Mouse (Mus musculus) liver, embryonic 16.5 days (tissue): ENCODE measurements at regions not wholly inside any gene's neighbourhood (a gene's known extent, or its start where the extent isn't known, plus 50 kb on each side); places are given as distances from the start of the nearest gene placed in this dataset.

Source experiments
- ATAC-seq: fragments of 200-750 bp; cut with Nextera tagmentation; 2 replicates; pipeline ENCODE4 v1.8.0; 2017; ENCODE audit warnings: low read depth, mild to moderate bottlenecking, moderate number of reproducible peaks, moderate library complexity
- H3K27ac ChIP-seq: fragments of 300-500 bp; sonication (generic); 2 replicates; pipeline ENCODE4 v1.5.1; 2014; ENCODE audit warnings: mild to moderate bottlenecking, low read length
- H3K27me3 ChIP-seq: fragments of 300-500 bp; sonication (generic); 2 replicates; pipeline ENCODE4 v1.6.1; 2014; ENCODE audit warnings: low read depth, low read length, mixed read lengths; ENCODE audit not compliant: control insufficient read depth, insufficient read depth
- H3K36me3 ChIP-seq: fragments of 300-500 bp; sonication (generic); 2 replicates; pipeline ENCODE4 v1.6.1; 2014; ENCODE audit warnings: mild to moderate bottlenecking; ENCODE audit not compliant: control insufficient read depth, insufficient read depth
- H3K4me1 ChIP-seq: fragments of 300-500 bp; sonication (generic); 2 replicates; pipeline ENCODE4 v1.6.1; 2014; ENCODE audit warnings: low read depth, low read length, mixed read lengths; ENCODE audit not compliant: control insufficient read depth
- H3K4me2 ChIP-seq: fragments of 300-500 bp; sonication (generic); 2 replicates; pipeline ENCODE4 v1.6.1; 2014; ENCODE audit warnings: low read depth, low read length, mixed read lengths
- H3K4me3 ChIP-seq: fragments of 300-500 bp; sonication (generic); 2 replicates; pipeline ENCODE4 v1.5.1; 2014; ENCODE audit warnings: low read depth, mild to moderate bottlenecking, low read length
- H3K9ac ChIP-seq: fragments of 300-500 bp; sonication (generic); 2 replicates; pipeline ENCODE4 v1.6.1; 2014; ENCODE audit warnings: low read depth, low read length
- H3K9me3 ChIP-seq: fragments of 300-500 bp; sonication (generic); replicated peaks from 2 replicates; pipeline ENCODE4 v1.6.1; 2016; ENCODE audit warnings: low read length; ENCODE audit not compliant: control insufficient read depth
- WGBS: fragments of 180-500 bp; shearing (Covaris S2); extraction: QIAGEN DNeasy Blood & Tissue Kit; methylation state at CpG from one replicate; pipeline ENCODE4 v1.1.7; 2014; ENCODE audit not compliant: insufficient replicate concordance; 5-methylcytosine and 5-hydroxymethylcytosine counted together

DNA sequence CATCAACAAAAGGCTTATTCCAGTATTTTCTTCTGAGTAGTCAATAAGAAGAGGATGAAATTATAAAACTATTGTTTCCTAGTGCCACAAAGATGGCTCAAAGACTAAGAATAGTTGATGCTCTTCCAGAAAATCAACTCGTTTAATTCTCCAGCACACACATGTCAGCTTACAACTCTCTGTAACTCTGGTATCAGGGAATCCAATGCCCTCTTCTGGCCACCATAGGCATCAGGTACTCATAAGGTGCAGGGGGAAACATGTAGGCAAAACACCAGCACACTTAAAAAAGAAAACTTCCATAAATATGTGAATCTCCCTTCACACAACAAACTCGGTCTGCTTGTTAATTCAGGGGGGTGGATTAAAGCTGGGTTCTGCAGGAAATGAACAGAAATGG, 734.6 kb upstream of the Pou3f3 start:
- no peak overlapping the region for H3K4me3 ChIP-seq
- no peak overlapping the region for H3K9ac ChIP-seq
- H3K36me3 ChIP-seq: no peaks in the 10 kb centered on the region
- H3K9me3 ChIP-seq: no peaks in the 10 kb centered on the region
- H3K4me2 ChIP-seq: no peak overlapping the region
- ATAC-seq: no peak
- no peak overlapping the region for H3K27ac ChIP-seq
- WGBS: 50% methylated on average over 2 of the region's 2 CpGs
- H3K27me3 ChIP-seq: no peaks in the 10 kb centered on the region
- H3K4me1 ChIP-seq: no peaks in the 10 kb centered on the region

DNA sequence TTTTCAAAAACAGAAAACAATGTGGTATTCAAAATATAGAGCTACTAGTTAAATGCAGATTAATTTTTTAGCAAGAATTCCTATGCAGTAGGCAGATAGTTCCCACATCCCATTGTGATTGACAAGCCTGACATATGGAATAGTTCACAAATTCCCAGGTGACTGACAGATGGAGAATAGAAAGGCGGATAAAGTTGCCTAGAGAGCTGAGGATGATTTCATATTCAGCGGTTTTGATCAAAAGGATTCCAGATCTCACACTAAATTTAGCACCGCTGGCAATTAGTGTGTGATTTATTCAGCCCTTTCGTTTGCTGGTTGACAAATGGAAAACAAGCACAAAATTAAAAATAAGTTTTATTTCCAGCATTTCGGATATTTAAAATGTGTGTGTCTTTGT, 714.0 kb upstream of the Pou3f3 start:
- Histone ChIP-seq H3K9ac (no peak overlapping the region), H3K4me2 (no peak overlapping the region), H3K4me3 (no peak overlapping the region), H3K27me3 (no peaks in the 10 kb centered on the region), H3K4me1 (no peaks in the 10 kb centered on the region), H3K27ac (no peak overlapping the region), H3K9me3 (no peaks in the 10 kb centered on the region), H3K36me3 (no peaks in the 10 kb centered on the region)
- no peak for ATAC-seq
- 71% methylated on average over 5 of the region's 5 CpGs for WGBS

DNA sequence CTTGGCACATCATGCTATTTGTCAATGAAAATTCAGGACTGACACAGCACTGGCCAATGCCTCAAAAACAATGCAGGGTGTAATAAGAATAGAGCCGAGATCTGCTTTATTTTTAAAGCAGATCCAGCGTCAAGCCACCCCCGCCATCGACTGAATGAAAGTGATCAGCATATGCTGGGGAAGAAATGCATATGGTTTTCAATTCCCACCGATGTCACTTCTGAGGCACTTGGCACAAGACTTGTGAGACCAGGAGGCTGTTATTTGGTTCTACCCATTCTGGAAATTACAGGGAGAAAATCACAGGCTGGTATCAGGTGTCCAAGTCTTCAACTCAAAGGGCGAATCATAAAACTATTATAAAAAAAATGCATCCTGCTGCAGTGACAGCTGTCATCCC, 689.3 kb upstream of the Pou3f3 start:
- H3K27me3 ChIP-seq: no peaks in the 10 kb centered on the region
- WGBS: 58% methylated on average over 6 of the region's 6 CpGs

DNA sequence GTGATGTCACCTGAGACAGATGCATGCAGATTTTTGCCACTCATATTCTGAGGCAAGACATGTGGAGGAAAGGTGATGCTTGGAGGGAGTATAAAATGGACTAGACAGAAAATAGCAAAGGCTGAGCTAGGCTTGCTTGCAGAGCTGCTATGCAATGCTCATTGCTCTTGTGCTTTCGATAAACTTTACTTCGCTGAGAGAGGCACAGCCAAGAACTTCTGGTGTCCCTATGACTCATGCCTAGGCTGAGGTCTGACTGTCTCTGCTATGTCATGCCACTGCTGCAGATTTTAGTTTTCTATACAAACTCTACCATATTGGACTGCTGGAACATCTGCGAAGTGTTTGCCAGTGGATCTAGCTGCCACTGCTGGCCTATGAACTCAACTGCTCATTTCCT, 687.5 kb upstream of the Pou3f3 start:
- H3K4me3 ChIP-seq: no peak overlapping the region
- H3K4me1 ChIP-seq: no peaks in the 10 kb centered on the region
- H3K9ac ChIP-seq: no peak overlapping the region
- 72% methylated on average over 3 of the region's 3 CpGs for WGBS
- H3K9me3 ChIP-seq: no peaks in the 10 kb centered on the region
- H3K27me3 ChIP-seq: no peaks in the 10 kb centered on the region
- no peak for ATAC-seq
- no peak overlapping the region for H3K4me2 ChIP-seq
- no peaks in the 10 kb centered on the region for H3K36me3 ChIP-seq
- no peak overlapping the region for H3K27ac ChIP-seq

More for the DNA sequence above, 689.3 kb upstream of the Pou3f3 start:
- no peaks in the 10 kb centered on the region for H3K36me3 ChIP-seq
- H3K27ac ChIP-seq: no peak overlapping the region
- no peak for ATAC-seq
- no peak overlapping the region for H3K4me2 ChIP-seq
- no peak overlapping the region for H3K4me3 ChIP-seq
- no peaks in the 10 kb centered on the region for H3K4me1 ChIP-seq
- H3K9ac ChIP-seq: no peak overlapping the region
- H3K9me3 ChIP-seq: no peaks in the 10 kb centered on the region

DNA sequence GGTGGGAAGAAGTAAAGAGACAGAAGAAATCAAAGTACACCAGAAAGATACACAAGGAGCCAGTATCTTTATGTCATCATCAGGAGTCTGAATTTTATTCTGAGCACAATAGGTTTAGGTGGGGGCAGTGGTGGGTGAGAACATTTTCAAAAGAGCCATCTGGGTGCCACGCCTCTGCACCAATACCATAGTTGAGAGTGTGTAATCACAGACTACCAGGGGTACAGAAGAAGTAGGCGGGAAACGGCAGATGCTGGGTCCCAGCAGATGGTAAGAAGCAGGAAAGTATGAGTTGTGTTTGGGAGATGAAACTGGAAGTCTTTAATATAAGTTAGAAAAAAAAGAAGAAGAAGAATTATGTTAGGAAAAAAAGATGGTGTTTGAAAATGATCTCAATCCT, 682.7 kb upstream of the Pou3f3 start:
- Histone ChIP-seq H3K27ac (no peak overlapping the region), H3K4me3 (no peak overlapping the region), H3K4me2 (no peak overlapping the region), H3K9ac (no peak overlapping the region), H3K27me3 (no peaks in the 10 kb centered on the region), H3K4me1 (no peaks in the 10 kb centered on the region), H3K36me3 (no peaks in the 10 kb centered on the region), H3K9me3 (no peaks in the 10 kb centered on the region)
- 69% methylated on average over 3 of the region's 3 CpGs for WGBS
- ATAC-seq: no peak

DNA sequence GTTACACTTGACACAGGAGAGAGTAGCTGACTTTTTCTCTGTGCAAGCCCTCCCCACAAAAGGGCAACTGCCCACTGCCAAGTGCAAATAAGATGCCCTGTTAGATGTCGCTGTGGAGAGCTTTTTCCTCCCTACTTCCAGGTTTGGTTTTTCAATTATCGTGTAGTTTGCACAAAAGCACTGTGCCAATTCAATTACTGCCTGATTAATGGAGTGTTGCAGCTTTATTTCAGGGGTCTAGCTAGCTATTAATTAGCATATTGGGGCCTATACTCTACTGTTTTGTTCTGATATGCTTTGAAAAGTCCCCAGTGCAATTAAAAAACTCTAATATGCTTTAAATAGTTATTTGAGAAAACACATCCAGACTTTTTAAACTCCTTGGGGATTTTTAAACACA, 676.6 kb upstream of the Pou3f3 start:
- ATAC-seq: no peak
- WGBS: 46% methylated on average over 2 of the region's 2 CpGs
- H3K27me3 ChIP-seq: no peaks in the 10 kb centered on the region
- no peak overlapping the region for H3K4me3 ChIP-seq
- H3K9ac ChIP-seq: no peak overlapping the region
- H3K4me1 ChIP-seq: no peaks in the 10 kb centered on the region
- no peak overlapping the region for H3K27ac ChIP-seq
- H3K36me3 ChIP-seq: no peaks in the 10 kb centered on the region
- no peaks in the 10 kb centered on the region for H3K9me3 ChIP-seq
- no peak overlapping the region for H3K4me2 ChIP-seq

DNA sequence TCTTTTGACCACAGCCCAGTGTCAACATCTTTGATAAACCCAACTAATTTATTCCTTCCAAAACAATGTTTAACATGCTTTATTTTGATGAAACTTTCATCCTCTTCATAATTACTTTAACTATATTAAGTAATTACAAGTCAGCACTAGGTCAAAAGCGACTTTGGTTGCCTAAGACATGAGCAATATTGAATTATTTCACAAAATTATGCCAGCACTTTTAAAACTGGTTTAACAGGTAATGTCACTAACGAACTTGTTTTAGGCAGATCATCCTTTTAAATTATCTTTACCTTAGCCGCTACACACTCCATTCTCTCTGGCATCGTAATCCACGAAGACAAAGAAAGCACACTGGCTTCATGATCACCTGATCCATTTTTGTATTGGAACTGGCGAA, 669.8 kb upstream of the Pou3f3 start:
- H3K27ac ChIP-seq: no peak overlapping the region
- 62% methylated on average over 6 of the region's 6 CpGs for WGBS
- H3K4me1 ChIP-seq: no peaks in the 10 kb centered on the region
- ATAC-seq: no peak
- H3K4me3 ChIP-seq: no peak overlapping the region
- H3K9ac ChIP-seq: no peak overlapping the region
- no peak overlapping the region for H3K4me2 ChIP-seq
- no peaks in the 10 kb centered on the region for H3K27me3 ChIP-seq
- no peaks in the 10 kb centered on the region for H3K36me3 ChIP-seq
- H3K9me3 ChIP-seq: no peaks in the 10 kb centered on the region

DNA sequence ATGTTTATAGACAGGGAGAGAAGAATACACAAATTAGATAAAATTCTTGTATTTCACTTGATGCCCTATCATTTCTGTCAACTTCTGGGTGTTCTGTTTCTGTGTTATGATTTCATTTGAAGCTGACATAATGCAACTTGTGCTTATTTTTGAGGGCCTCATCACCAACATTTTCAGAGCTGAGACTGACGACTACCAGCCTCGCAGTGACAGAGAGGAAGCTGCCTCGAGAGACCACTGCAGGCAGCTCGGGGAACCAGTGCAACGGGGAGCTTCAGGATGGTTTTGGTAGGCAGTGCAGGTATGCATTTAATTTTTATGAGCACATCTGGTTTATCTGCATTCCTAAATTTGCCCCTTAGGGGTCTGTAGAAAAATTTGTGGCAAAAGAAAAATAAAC, 669.1 kb upstream of the Pou3f3 start:
- Histone ChIP-seq H3K4me2 (no peak overlapping the region), H3K27ac (no peak overlapping the region), H3K27me3 (no peaks in the 10 kb centered on the region), H3K9ac (no peak overlapping the region), H3K36me3 (no peaks in the 10 kb centered on the region), H3K9me3 (no peaks in the 10 kb centered on the region), H3K4me1 (no peaks in the 10 kb centered on the region), H3K4me3 (no peak overlapping the region)
- 46% methylated on average over 5 of the region's 5 CpGs for WGBS
- ATAC-seq: no peak

DNA sequence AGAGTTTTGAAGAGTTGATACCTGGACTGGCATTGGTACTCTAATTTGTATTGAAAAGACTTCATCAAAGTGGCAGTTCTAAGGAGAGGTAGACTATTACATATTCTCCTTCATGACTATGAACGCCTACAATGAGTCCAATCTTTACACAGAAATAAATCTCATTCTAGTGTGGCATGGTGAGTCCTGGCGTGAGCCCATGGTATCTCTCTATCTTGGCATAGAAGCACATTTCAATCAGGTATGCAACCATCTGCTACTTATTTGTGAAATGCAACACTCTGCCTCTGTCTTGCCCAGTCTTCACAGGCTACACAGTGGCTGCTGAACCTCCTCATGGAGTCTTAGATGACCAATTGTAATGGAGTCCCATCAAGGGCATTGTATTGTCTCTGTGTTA, 661.8 kb upstream of the Pou3f3 start:
- no peak for ATAC-seq
- H3K9me3 ChIP-seq: no peaks in the 10 kb centered on the region
- H3K36me3 ChIP-seq: no peaks in the 10 kb centered on the region
- no peak overlapping the region for H3K4me2 ChIP-seq
- 40% methylated on average over 2 of the region's 2 CpGs for WGBS
- H3K9ac ChIP-seq: no peak overlapping the region
- H3K27me3 ChIP-seq: no peaks in the 10 kb centered on the region
- H3K4me1 ChIP-seq: no peaks in the 10 kb centered on the region
- no peak overlapping the region for H3K27ac ChIP-seq
- H3K4me3 ChIP-seq: no peak overlapping the region

DNA sequence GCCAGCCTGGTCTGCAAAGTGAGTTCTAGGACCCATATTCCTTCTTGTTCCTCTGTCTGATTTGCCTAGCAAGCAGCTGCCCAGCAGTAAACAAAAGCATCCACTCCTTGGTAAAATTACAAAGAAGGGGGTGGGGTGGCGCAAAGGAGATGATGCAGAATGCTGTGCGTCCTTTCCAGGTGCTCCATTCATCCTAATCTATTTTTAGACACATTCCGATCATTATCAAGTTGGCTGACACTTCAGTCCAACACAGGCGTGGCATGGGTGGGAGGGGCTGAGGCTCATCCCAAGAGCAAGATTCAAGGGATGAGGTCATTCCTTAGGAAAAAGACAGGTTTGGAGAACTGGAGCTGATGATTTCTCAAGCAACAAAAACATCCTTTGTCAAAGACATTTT, 660.2 kb upstream of the Pou3f3 start:
- 59% methylated on average over 4 of the region's 4 CpGs for WGBS
- Histone ChIP-seq H3K27ac (no peak overlapping the region), H3K4me1 (no peaks in the 10 kb centered on the region), H3K4me3 (no peak overlapping the region), H3K9me3 (no peaks in the 10 kb centered on the region), H3K36me3 (no peaks in the 10 kb centered on the region), H3K4me2 (no peak overlapping the region), H3K9ac (no peak overlapping the region), H3K27me3 (no peaks in the 10 kb centered on the region)
- ATAC-seq: no peak
